Mouse (Mus musculus) heart, adult 2 months (tissue): ENCODE data around the gene 4930469K13Rik.

ENCODE experiments used
- CTCF ChIP-seq: fragments of 200-600 bp; IDR thresholded peaks from 2 replicates; pipeline ENCODE4 v1.8.1; 2022; ENCODE audit warnings: antibody characterized with exemption, mild to moderate bottlenecking, moderate library complexity
- EP300 ChIP-seq: fragments of 200-500 bp; IDR thresholded peaks from 2 replicates; pipeline ENCODE4 v1.6.1; 2011; ENCODE audit warnings: low read depth, low read length, control low read depth; ENCODE audit not compliant: insufficient read depth
- POLR2A ChIP-seq: fragments of 200-500 bp; IDR thresholded peaks from 2 replicates; pipeline ENCODE4 v1.6.1; 2011; ENCODE audit warnings: mild to moderate bottlenecking, low read depth, low read length, control low read depth; ENCODE audit not compliant: insufficient read depth

DNA sequence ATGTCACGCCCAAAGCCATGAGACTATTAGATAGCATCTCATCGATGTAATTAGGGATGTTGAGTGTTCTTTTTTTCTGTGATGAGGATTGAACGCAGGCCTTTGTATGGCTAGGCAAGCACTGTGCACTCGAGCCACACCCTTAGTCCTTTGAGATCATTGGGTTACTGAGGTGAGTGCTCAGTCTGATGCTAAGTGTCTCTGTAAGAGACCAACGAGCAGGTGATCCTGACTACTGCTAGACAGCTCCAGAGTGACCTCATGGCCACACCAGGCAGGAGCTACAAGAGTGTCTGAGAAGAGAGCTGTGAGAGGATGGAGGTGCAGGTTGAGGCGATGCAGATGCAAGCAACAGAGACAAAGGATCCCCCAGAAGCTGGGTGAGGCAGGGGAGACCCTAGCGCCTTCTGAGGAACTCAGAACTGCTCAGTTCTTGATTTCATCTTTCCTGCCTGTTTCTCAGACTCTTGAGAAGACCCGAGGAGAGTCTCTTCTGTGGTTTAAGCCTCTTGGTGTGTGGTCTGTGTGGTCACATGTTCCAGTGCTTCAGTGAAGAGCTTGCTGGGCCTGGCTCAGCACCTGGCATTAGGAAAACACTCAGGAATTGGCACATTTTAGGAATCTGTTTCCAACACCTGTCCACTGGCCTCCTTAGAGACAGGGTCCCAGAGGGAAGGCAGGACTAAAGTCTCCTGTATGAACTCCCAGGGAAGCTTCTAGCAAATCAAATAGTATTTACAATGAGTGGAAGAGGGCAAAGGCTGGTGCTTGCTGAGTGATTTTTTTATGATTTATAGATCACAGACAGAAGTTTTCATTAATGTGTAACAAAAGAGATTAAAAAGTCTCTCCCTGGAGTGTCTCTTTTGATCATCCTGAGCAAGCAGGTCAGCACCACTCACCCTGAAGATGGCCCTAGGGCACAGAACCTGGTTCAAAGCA, 146.4 kb downstream of the 4930469K13Rik start:
- TF ChIP-seq CTCF, result no peak
- no peak for TF ChIP-seq EP300
- no peak for TF ChIP-seq POLR2A
